Mouse (Mus musculus): ENCODE results near the gene Depdc1b.

- no peak for TF ChIP-seq POLR2A (IDR thresholded peaks at IDR 0.05; ENCODE audit: control insufficient read depth, extremely low read depth, insufficient read depth, low read length, poor library complexity)
- no peak for TF ChIP-seq CTCF (IDR thresholded peaks at IDR 0.05; ENCODE audit: borderline replicate concordance, control insufficient read depth, extremely low read depth, insufficient read depth, low read length, poor library complexity)
These were observed 41.2 kb downstream of the Depdc1b start for GRCm38 (mm10) chr13:108357362-108357761.
